Mouse (Mus musculus): Measurements from ENCODE around the gene Lmf1.

- TF ChIP-seq BHLHE40 (IDR thresholded peaks at IDR 0.05; ENCODE audit: borderline replicate concordance, low read depth, low read length) (no peak), SMC3 (IDR thresholded peaks at IDR 0.05; ENCODE audit: low read depth, low read length) (no peak), ZKSCAN1 (IDR thresholded peaks at IDR 0.05; ENCODE audit: low read depth, low read length) (no peak), CTCF (IDR thresholded peaks at IDR 0.05 in 2 of 3, conservative IDR thresholded peaks at IDR 0.05 in 1 of 3; ENCODE audit: control insufficient read depth in 1 of 3, insufficient read depth in 1 of 3, low read depth in 2 of 3, low read length in 3 of 3, poor library complexity in 1 of 3, severe bottlenecking in 1 of 3) (no peak), POLR2A (IDR thresholded peaks at IDR 0.05; ENCODE audit: control insufficient read depth in 1 of 2, insufficient read depth in 1 of 2, low read depth in 1 of 2, low read length in 2 of 2, poor library complexity in 1 of 2) (no peak), EP300 (IDR thresholded peaks at IDR 0.05; ENCODE audit: low read depth in 1 of 2, low read length in 2 of 2) (no peak), MAZ (IDR thresholded peaks at IDR 0.05; ENCODE audit: low read depth, low read length) (no peak), GATA1 (IDR thresholded peaks at IDR 0.05; ENCODE audit: low read depth, low read length) (no peak), HCFC1 (IDR thresholded peaks at IDR 0.05; ENCODE audit: low read depth, low read length) (no peak), RCOR1 (IDR thresholded peaks at IDR 0.05; ENCODE audit: low read depth, low read length) (no peak), CHD1 (IDR thresholded peaks at IDR 0.05; ENCODE audit: low read depth, low read length) (no peak)
These were observed 84.4 kb downstream of the Lmf1 start for GRCm38 (mm10) chr17:25663213-25663835.
